Mouse (Mus musculus) midbrain, embryonic 12.5 days (tissue): ENCODE data around the gene Gm49387. TPM values are rescaled to one million over a fixed set of nuclear protein-coding genes. Genes with fewer than 3 reads are reported as not detected.

Experiments used
- ATAC-seq: fragments of 200-750 bp; cut with Nextera tagmentation; 2 replicates; pipeline ENCODE4 v1.8.0; 2017; ENCODE audit warnings: low read depth, moderate TSS enrichment, moderate library complexity; ENCODE audit not compliant: low FRiP score
- H3K27ac ChIP-seq: fragments of 300-500 bp; sonication (generic); replicated peaks from 2 replicates; pipeline ENCODE4 v1.5.1; 2016; ENCODE audit warnings: mild to moderate bottlenecking
- H3K27me3 ChIP-seq: fragments of 300-500 bp; sonication (generic); 2 replicates; pipeline ENCODE4 v1.6.1; 2016; ENCODE audit warnings: mild to moderate bottlenecking
- H3K36me3 ChIP-seq: fragments of 300-500 bp; sonication (generic); 2 replicates; pipeline ENCODE4 v1.6.1; 2016
- H3K4me1 ChIP-seq: fragments of 300-500 bp; sonication (generic); 2 replicates; pipeline ENCODE4 v1.6.1; 2016
- H3K4me2 ChIP-seq: fragments of 300-500 bp; sonication (generic); replicated peaks from 2 replicates; pipeline ENCODE4 v1.6.1; 2016; ENCODE audit warnings: mild to moderate bottlenecking, moderate library complexity
- H3K4me3 ChIP-seq: fragments of 300-500 bp; sonication (generic); 2 replicates; pipeline ENCODE4 v1.5.1; 2016; ENCODE audit warnings: mild to moderate bottlenecking
- H3K9ac ChIP-seq: fragments of 300-500 bp; sonication (generic); replicated peaks from 2 replicates; pipeline ENCODE4 v1.6.1; 2016; ENCODE audit warnings: mild to moderate bottlenecking, moderate library complexity
- H3K9me3 ChIP-seq: fragments of 300-500 bp; sonication (generic); 2 replicates; pipeline ENCODE4 v1.6.1; 2016; ENCODE audit warnings: mild to moderate bottlenecking
- WGBS: fragments of 180-500 bp; shearing (Covaris S2); methylation state at CpG from one replicate; pipeline ENCODE4 v1.1.7; 2016; 5-methylcytosine and 5-hydroxymethylcytosine counted together
- polyA plus RNA-seq: library from polyadenylated mRNA; unstranded; fragments of >200 nt; fragmentation: Nextera tagmentation; extraction: Ambion mirVana; gene quantifications from 2 replicates; pipeline ENCODE4 v1.2.1, GENCODE M21; 2016

The Gm49387 gene
- polyA plus RNA-seq, 1 experiment from 2014 or later, result 0.79 TPM

DNA sequence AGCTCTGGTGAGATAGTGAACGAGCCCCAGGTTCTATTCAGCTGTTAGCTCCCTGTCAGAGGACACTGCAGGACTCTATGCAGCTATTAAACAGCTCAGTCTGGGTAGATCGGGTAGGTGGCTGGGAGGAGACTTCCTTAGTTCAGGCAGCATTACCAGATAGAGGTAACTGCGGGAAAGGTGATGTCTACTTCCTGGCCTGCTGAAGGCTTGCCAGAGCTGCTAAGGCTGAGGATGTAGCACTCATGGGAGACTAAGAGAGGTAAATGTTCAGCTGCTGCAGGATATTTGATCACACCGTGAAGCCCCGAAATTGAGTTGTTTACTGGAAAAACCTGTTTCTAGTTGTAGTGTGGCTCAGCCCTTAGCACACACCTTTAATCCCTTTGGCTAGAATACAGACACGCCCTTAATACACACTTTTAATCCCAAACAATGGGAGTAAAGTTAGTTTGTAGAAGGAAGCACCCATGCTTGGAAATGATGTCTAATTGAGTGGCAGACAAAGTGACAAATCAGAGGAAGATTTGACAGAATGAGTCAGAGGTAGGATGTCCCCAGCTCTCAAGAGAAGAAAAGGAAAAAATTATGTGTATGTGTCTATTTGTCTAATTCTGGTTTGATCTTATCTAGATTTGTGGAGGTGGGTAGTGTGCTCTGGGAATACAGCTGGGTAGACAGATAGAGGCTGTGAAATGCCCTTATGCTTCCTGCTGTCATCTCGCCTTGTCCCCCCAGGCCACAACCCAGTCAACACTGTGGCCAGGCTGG, 115.5 kb downstream of the Gm49387 start:
- no peaks in the 10 kb centered on the region for H3K4me1 ChIP-seq
- H3K4me2 ChIP-seq, result no peak overlapping the region
- no peak for ATAC-seq
- no peaks in the 10 kb centered on the region for H3K9me3 ChIP-seq
- H3K27me3 ChIP-seq, result no peaks in the 10 kb centered on the region
- no peak overlapping the region for H3K9ac ChIP-seq
- H3K36me3 ChIP-seq, result no peaks in the 10 kb centered on the region
- no peak overlapping the region for H3K27ac ChIP-seq
- WGBS, result 81% methylated on average over 7 of the region's 7 CpGs
- no peak overlapping the region for H3K4me3 ChIP-seq

DNA sequence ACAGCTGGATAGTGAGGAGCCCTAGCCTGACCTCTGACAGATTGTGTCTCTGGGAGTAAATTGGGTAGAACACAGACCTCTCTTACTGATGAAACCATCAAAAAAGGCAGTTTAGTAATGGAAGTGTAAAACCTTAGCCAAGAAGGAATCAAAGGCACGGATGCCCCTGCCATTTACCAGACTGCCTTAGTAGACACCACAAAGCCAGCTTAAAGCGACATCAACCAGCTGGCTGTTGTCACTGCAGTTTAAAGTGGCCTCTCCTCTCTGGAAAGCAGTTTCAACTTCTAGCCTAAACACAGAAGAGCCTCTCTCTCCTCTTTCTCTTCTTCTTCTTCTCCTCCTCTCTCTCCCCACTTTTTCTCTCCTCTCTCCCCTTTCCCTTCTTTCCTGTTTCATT, 119.4 kb downstream of the Gm49387 start:
- Histone ChIP-seq H3K27me3 (no peaks in the 10 kb centered on the region), H3K9ac (no peak overlapping the region), H3K4me1 (no peaks in the 10 kb centered on the region), H3K4me3 (no peak overlapping the region), H3K27ac (no peak overlapping the region), H3K9me3 (no peaks in the 10 kb centered on the region), H3K36me3 (no peaks in the 10 kb centered on the region), H3K4me2 (no peak overlapping the region)
- no peak for ATAC-seq
- 74% methylated on average over 2 of the region's 2 CpGs for WGBS

- H3K36me3 ChIP-seq, result no peaks in the 10 kb centered on the region
- H3K9me3 ChIP-seq, result peaks cover 10% of the 10 kb centered on the region; the same call in 1 of the 2 replicates
- H3K9ac ChIP-seq, result no peak overlapping the region
- no peaks in the 10 kb centered on the region for H3K27me3 ChIP-seq
- no peak overlapping the region for H3K4me3 ChIP-seq
- no peak overlapping the region for H3K27ac ChIP-seq
- ATAC-seq, result no peak
- H3K4me2 ChIP-seq, result no peak overlapping the region
- H3K4me1 ChIP-seq, result no peaks in the 10 kb centered on the region
- 69% methylated on average over 3 of the region's 3 CpGs for WGBS
Observed at GRCm38 (mm10) chr14:31519165-31519564, 121.5 kb downstream of the Gm49387 start.

DNA sequence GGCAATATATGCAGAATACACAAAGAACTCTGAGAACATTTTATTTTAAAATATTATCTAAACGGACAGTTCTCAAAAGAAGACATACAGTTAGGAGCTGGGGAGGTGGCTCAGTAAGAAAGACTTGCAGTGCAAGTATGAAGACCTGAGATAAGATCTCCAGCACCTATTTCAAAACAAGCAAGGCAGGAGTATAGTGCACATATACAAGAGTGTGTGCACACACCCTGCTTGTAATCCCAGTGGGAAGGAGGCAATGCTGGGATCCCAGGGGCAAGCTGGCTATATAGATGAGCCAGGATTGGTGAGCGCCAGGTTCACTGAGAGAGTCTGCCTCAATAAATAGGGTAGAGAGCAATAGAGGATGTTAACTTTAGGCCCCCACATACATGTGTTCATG, 124.8 kb downstream of the Gm49387 start:
- Histone ChIP-seq H3K4me3 (no peak overlapping the region), H3K4me1 (no peaks in the 10 kb centered on the region), H3K4me2 (no peak overlapping the region), H3K27me3 (no peaks in the 10 kb centered on the region), H3K36me3 (peaks cover 6% of the 10 kb centered on the region; the same call in 1 of the 2 replicates), H3K27ac (no peak overlapping the region), H3K9ac (no peak overlapping the region), H3K9me3 (peaks cover 13% of the 10 kb centered on the region; the same call in 1 of the 2 replicates)
- ATAC-seq, result no peak
- 89% methylated on average over 2 of the region's 2 CpGs for WGBS

- H3K4me1 ChIP-seq, result no peaks in the 10 kb centered on the region
- H3K27me3 ChIP-seq, result no peaks in the 10 kb centered on the region
- peaks cover 55% of the 10 kb centered on the region for H3K36me3 ChIP-seq
- no peak for ATAC-seq
- WGBS, result 89% methylated on average over 3 of the region's 3 CpGs
- no peak overlapping the region for H3K9ac ChIP-seq
- H3K4me3 ChIP-seq, result no peak overlapping the region
- H3K27ac ChIP-seq, result no peak overlapping the region
- no peak overlapping the region for H3K4me2 ChIP-seq
- peaks cover 13% of the 10 kb centered on the region; the same call in 1 of the 2 replicates for H3K9me3 ChIP-seq
Observed at GRCm38 (mm10) chr14:31510322-31510721, 130.4 kb downstream of the Gm49387 start.

- no peak overlapping the region for H3K9ac ChIP-seq
- H3K27me3 ChIP-seq, result no peaks in the 10 kb centered on the region
- peaks cover 59% of the 10 kb centered on the region for H3K36me3 ChIP-seq
- no peaks in the 10 kb centered on the region for H3K4me1 ChIP-seq
- H3K9me3 ChIP-seq, result peaks cover 9% of the 10 kb centered on the region; the same call in 1 of the 2 replicates
- 94% methylated on average over 2 of the region's 2 CpGs for WGBS
- no peak for ATAC-seq
- no peak overlapping the region for H3K27ac ChIP-seq
- H3K4me3 ChIP-seq, result no peak overlapping the region
- no peak overlapping the region for H3K4me2 ChIP-seq
Observed at GRCm38 (mm10) chr14:31509911-31510310, 130.8 kb downstream of the Gm49387 start.

DNA sequence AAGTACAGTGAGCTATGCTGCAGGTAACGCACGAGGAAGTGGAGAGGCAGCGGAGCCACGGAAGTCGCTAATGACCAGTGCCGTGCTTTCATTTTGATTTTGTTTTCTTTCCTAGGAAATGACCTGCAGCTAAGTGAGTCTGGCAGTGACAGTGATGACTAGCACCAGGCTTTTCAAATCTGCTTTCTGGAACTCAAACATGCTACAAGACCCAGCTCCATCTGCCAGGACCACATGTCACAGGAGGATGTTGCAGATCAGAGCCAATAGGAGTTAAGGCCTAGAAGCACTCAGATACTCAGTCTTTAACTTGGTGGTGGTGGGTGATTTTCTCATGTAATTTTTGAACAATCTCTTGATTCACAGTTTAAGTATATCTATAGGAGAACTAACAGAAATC, 134.2 kb downstream of the Gm49387 start:
- no peak overlapping the region for H3K4me3 ChIP-seq
- no peak for ATAC-seq
- H3K4me1 ChIP-seq, result no peaks in the 10 kb centered on the region
- H3K4me2 ChIP-seq, result no peak overlapping the region
- no peaks in the 10 kb centered on the region for H3K9me3 ChIP-seq
- 97% methylated on average over 6 of the region's 6 CpGs for WGBS
- H3K9ac ChIP-seq, result no peak overlapping the region
- H3K27me3 ChIP-seq, result no peaks in the 10 kb centered on the region
- H3K36me3 ChIP-seq, result peaks cover 87% of the 10 kb centered on the region
- H3K27ac ChIP-seq, result no peak overlapping the region

DNA sequence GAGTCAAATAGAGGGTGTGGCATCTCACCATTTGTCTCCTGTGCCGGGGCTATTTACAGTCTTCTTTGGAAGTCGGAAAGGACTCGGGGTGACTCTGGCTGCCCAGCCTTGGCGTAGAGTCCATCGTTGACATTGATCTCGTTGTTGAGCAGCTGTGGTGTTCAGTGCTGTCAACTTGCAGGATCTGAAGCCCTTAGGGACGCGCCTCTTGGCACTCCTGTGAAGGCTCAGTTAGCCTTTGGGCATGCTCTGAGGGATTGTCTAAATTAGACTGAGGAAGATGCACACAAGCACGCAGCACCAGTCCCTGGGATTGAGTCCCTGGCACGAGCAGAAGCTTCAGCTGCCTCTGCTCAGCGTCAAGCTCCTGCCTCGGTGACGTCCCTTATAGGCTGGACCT, 137.3 kb downstream of the Gm49387 start:
- Histone ChIP-seq H3K27me3 (no peaks in the 10 kb centered on the region), H3K4me3 (no peak overlapping the region), H3K9me3 (no peaks in the 10 kb centered on the region), H3K4me1 (no peaks in the 10 kb centered on the region), H3K36me3 (peaks cover 85% of the 10 kb centered on the region), H3K27ac (no peak overlapping the region), H3K9ac (no peak overlapping the region), H3K4me2 (no peak overlapping the region)
- no peak for ATAC-seq
- 94% methylated on average over 13 of the region's 13 CpGs for WGBS

Other genes starting within 250 kb of the Gm49387 start
- 43.3 and 46.8 TPM in 2 replicates for gene Sh3bp5, start 204.8 kb downstream of the Gm49387 start, polyA plus RNA-seq
- 19.7 and 20.3 TPM in 2 replicates for gene Eaf1, start 146.5 kb downstream of the Gm49387 start, polyA plus RNA-seq
- 70.1 and 72.3 TPM in 2 replicates for gene Mettl6, start 145.8 kb downstream of the Gm49387 start, polyA plus RNA-seq
- 0.06 TPM in 1 of 2 replicates, not detected in the other for gene Colq, start 49.5 kb downstream of the Gm49387 start, polyA plus RNA-seq
- gene Btd, start 150 bp upstream of the Gm49387 start, polyA plus RNA-seq, result 13.7 and 15.7 TPM in 2 replicates
- 8.7 and 12.7 TPM in 2 replicates for gene Hacl1, start 408 bp upstream of the Gm49387 start, polyA plus RNA-seq
- 13.5 and 13.9 TPM in 2 replicates for gene Ankrd28, start 189.8 kb upstream of the Gm49387 start, polyA plus RNA-seq